Mouse (Mus musculus) MEL (cell line): Measurements from ENCODE around the gene Pabpc1l. TPM values are rescaled to one million over a fixed set of nuclear protein-coding genes. Genes with fewer than 3 reads are reported as not detected.

Experiments
- DNase-seq: peaks from one replicate; pipeline ENCODE4 v3.0.0; 2011; ENCODE audit warnings: low read depth, low spot score
- H3K27ac ChIP-seq: 2 replicates; pipeline ENCODE4 v1.5.1; 2012; ENCODE audit warnings: low read depth, mild to moderate bottlenecking, control low read depth, low read length, moderate library complexity; ENCODE audit not compliant: control insufficient read depth
- H3K27me3 ChIP-seq, 2 experiments: fragments of 150-350 bp in 1 of 2; sonication (generic) in 1 of 2; 2 replicates each; pipeline ENCODE4 v1.6.1; 2012; ENCODE audit warnings: low read length in 2 of 2, mild to moderate bottlenecking in 2 of 2, improper control_type of control experiment in 1 of 2, moderate library complexity in 1 of 2; ENCODE audit not compliant: insufficient read depth in 2 of 2, control insufficient read depth in 1 of 2
- H3K36me3 ChIP-seq, 2 experiments: 2 replicates each; pipeline ENCODE4 v1.6.1; 2012 to 2014; ENCODE audit warnings: low read length in 2 of 2, improper control_type of control experiment in 1 of 2, inconsistent platforms in 1 of 2, mild to moderate bottlenecking in 1 of 2; ENCODE audit not compliant: insufficient read depth in 2 of 2, control insufficient read depth in 1 of 2
- H3K4me1 ChIP-seq, 2 experiments: fragments of 150-350 bp in 1 of 2; sonication (generic) in 1 of 2; 2 replicates each; pipeline ENCODE4 v1.6.1; 2012; ENCODE audit warnings: low read length in 2 of 2, improper control_type of control experiment in 1 of 2, mild to moderate bottlenecking in 1 of 2; ENCODE audit not compliant: insufficient read depth in 2 of 2, control insufficient read depth in 1 of 2
- H3K4me3 ChIP-seq, 2 experiments: fragments of 150-350 bp in 1 of 2; sonication (generic) in 1 of 2; 2 replicates each; pipeline ENCODE4 v1.5.1; 2012; ENCODE audit warnings: low read depth in 2 of 2, low read length in 2 of 2, mild to moderate bottlenecking in 2 of 2, moderate library complexity in 2 of 2, control low read depth in 1 of 2, improper control_type of control experiment in 1 of 2; ENCODE audit not compliant: control insufficient read depth in 1 of 2, insufficient read depth in 1 of 2
- H3K79me2 ChIP-seq: 2 replicates; pipeline ENCODE4 v1.6.1; 2012; ENCODE audit warnings: mild to moderate bottlenecking, low read length, moderate library complexity; ENCODE audit not compliant: control insufficient read depth, poor library complexity, insufficient read depth
- H3K9ac ChIP-seq: 2 replicates; pipeline ENCODE4 v1.6.1; 2012; ENCODE audit warnings: low read depth, mild to moderate bottlenecking, control low read depth, low read length, moderate library complexity; ENCODE audit not compliant: control insufficient read depth, poor library complexity, severe bottlenecking
- H3K9me3 ChIP-seq: fragments of 150-350 bp; sonication (generic); replicated peaks from 2 replicates; pipeline ENCODE4 v1.6.1; 2012; ENCODE audit warnings: mild to moderate bottlenecking, low read length, improper control_type of control experiment, moderate library complexity; ENCODE audit not compliant: insufficient read depth
- BHLHE40 ChIP-seq: IDR thresholded peaks from 2 replicates; pipeline ENCODE4 v1.6.1; 2012; ENCODE audit warnings: low read depth, mild to moderate bottlenecking, inconsistent platforms, low read length, improper control_type of control experiment, borderline replicate concordance
- CHD1 ChIP-seq: IDR thresholded peaks from 2 replicates; pipeline ENCODE4 v1.6.1; 2012; ENCODE audit warnings: low read depth, mild to moderate bottlenecking, inconsistent platforms, low read length, improper control_type of control experiment
- CHD2 ChIP-seq: IDR thresholded peaks from 2 replicates; pipeline ENCODE4 v1.6.1; 2011; ENCODE audit warnings: low read length, improper control_type of control experiment
- CTCF ChIP-seq, 3 experiments: IDR thresholded peaks in 2 of 3; conservative IDR thresholded peaks in 1 of 3; 2 replicates each; pipeline ENCODE4 v1.5.1; 2011 to 2012; ENCODE audit warnings: low read length in 3 of 3, low read depth in 2 of 3, mild to moderate bottlenecking in 2 of 3, improper control_type of control experiment in 1 of 3, inconsistent platforms in 1 of 3, mixed read lengths in 1 of 3, moderate library complexity in 1 of 3; ENCODE audit not compliant: control insufficient read depth in 1 of 3, insufficient read depth in 1 of 3, poor library complexity in 1 of 3, severe bottlenecking in 1 of 3
- E2F4 ChIP-seq: IDR thresholded peaks from 2 replicates; pipeline ENCODE4 v1.6.1; 2011; ENCODE audit warnings: low read depth, low read length, improper control_type of control experiment, borderline replicate concordance
- ELF1 ChIP-seq: IDR thresholded peaks from 2 replicates; pipeline ENCODE4 v1.6.1; 2014; ENCODE audit warnings: low read depth, mild to moderate bottlenecking, inconsistent platforms, low read length, improper control_type of control experiment, moderate library complexity
- EP300 ChIP-seq, 2 experiments: IDR thresholded peaks; 2 replicates each; pipeline ENCODE4 v1.6.1; 2011; ENCODE audit warnings: improper control_type of control experiment in 2 of 2, low read length in 2 of 2, low read depth in 1 of 2, mild to moderate bottlenecking in 1 of 2
- ETS1 ChIP-seq: IDR thresholded peaks from 2 replicates; pipeline ENCODE4 v1.6.1; 2012; ENCODE audit warnings: low read depth, mild to moderate bottlenecking, inconsistent platforms, low read length, improper control_type of control experiment, moderate library complexity
- GABPA ChIP-seq: IDR thresholded peaks from 2 replicates; pipeline ENCODE4 v1.6.1; 2012; ENCODE audit warnings: low read depth, mild to moderate bottlenecking, inconsistent platforms, low read length, improper control_type of control experiment, moderate library complexity
- GATA1 ChIP-seq: IDR thresholded peaks from 2 replicates; pipeline ENCODE4 v1.6.1; 2011; ENCODE audit warnings: low read depth, low read length, improper control_type of control experiment
- HCFC1 ChIP-seq: IDR thresholded peaks from 2 replicates; pipeline ENCODE4 v1.6.1; 2012; ENCODE audit warnings: low read depth, mild to moderate bottlenecking, inconsistent platforms, low read length, improper control_type of control experiment, moderate library complexity
- JUND ChIP-seq: IDR thresholded peaks from 2 replicates; pipeline ENCODE4 v1.6.1; 2011; ENCODE audit warnings: low read depth, mild to moderate bottlenecking, improper control_type of control experiment, low read length
- KAT2A ChIP-seq: conservative IDR thresholded peaks from 2 replicates; pipeline ENCODE4 v1.6.1; 2012; ENCODE audit warnings: low read depth, low read length, improper control_type of control experiment, inconsistent platforms
- MAFK ChIP-seq: IDR thresholded peaks from 2 replicates; pipeline ENCODE4 v1.6.1; 2011; ENCODE audit warnings: low read depth, mild to moderate bottlenecking, low read length, improper control_type of control experiment, borderline replicate concordance
- MAX ChIP-seq: IDR thresholded peaks from 2 replicates; pipeline ENCODE4 v1.6.1; 2011; ENCODE audit warnings: low read length, improper control_type of control experiment
- MAZ ChIP-seq: IDR thresholded peaks from 2 replicates; pipeline ENCODE4 v1.6.1; 2012; ENCODE audit warnings: low read depth, mild to moderate bottlenecking, inconsistent platforms, low read length, improper control_type of control experiment
- MEF2A ChIP-seq: IDR thresholded peaks from 2 replicates; pipeline ENCODE4 v1.6.1; 2014; ENCODE audit warnings: low read depth, mild to moderate bottlenecking, inconsistent platforms, low read length, improper control_type of control experiment; ENCODE audit not compliant: poor library complexity, insufficient replicate concordance, severe bottlenecking; ENCODE audit errors: extremely low read depth
- MXI1 ChIP-seq: IDR thresholded peaks from 2 replicates; pipeline ENCODE4 v1.6.1; 2011; ENCODE audit warnings: mild to moderate bottlenecking, low read depth, low read length, improper control_type of control experiment
- MYB ChIP-seq: IDR thresholded peaks from 2 replicates; pipeline ENCODE4 v1.6.1; 2011; ENCODE audit warnings: mild to moderate bottlenecking, low read depth, low read length, improper control_type of control experiment
- MYC ChIP-seq: IDR thresholded peaks from 2 replicates; pipeline ENCODE4 v1.6.1; 2011; ENCODE audit warnings: low read depth, mild to moderate bottlenecking, low read length, improper control_type of control experiment, moderate library complexity
- NELFE ChIP-seq: IDR thresholded peaks from 2 replicates; pipeline ENCODE4 v1.6.1; 2011; ENCODE audit warnings: low read depth, low read length, improper control_type of control experiment
- NRF1 ChIP-seq: IDR thresholded peaks from 2 replicates; pipeline ENCODE4 v1.6.1; 2014; ENCODE audit warnings: low read depth, mild to moderate bottlenecking, inconsistent platforms, low read length, improper control_type of control experiment, moderate library complexity; ENCODE audit not compliant: poor library complexity, insufficient read depth, severe bottlenecking
- POLR2A ChIP-seq, 2 experiments: IDR thresholded peaks; 2 replicates each; pipeline ENCODE4 v1.6.1; 2011 to 2012; ENCODE audit warnings: low read length in 2 of 2, mild to moderate bottlenecking in 2 of 2, control low read depth in 1 of 2, improper control_type of control experiment in 1 of 2, low read depth in 1 of 2, moderate library complexity in 1 of 2; ENCODE audit not compliant: control insufficient read depth in 1 of 2, insufficient read depth in 1 of 2, poor library complexity in 1 of 2
- POLR2AphosphoS2 ChIP-seq: IDR thresholded peaks from 2 replicates; pipeline ENCODE4 v1.6.1; 2011; ENCODE audit warnings: low read length, improper control_type of control experiment
- POLR2AphosphoS5 ChIP-seq: IDR thresholded peaks from 2 replicates; pipeline ENCODE4 v1.6.1; 2012; ENCODE audit warnings: low read depth, borderline replicate concordance, mild to moderate bottlenecking, inconsistent platforms, low read length, moderate library complexity, mixed read lengths
- RAD21 ChIP-seq: IDR thresholded peaks from 2 replicates; pipeline ENCODE4 v1.6.1; 2011; ENCODE audit warnings: mild to moderate bottlenecking, low read depth, low read length, improper control_type of control experiment
- RCOR1 ChIP-seq: IDR thresholded peaks from 2 replicates; pipeline ENCODE4 v1.6.1; 2012; ENCODE audit warnings: low read depth, mild to moderate bottlenecking, inconsistent platforms, low read length, improper control_type of control experiment
- SMC3 ChIP-seq: IDR thresholded peaks from 2 replicates; pipeline ENCODE4 v1.6.1; 2011; ENCODE audit warnings: low read depth, low read length, improper control_type of control experiment
- TAL1 ChIP-seq: IDR thresholded peaks from 2 replicates; pipeline ENCODE4 v1.6.1; 2012; ENCODE audit warnings: mild to moderate bottlenecking, inconsistent platforms, low read length, moderate library complexity, mixed read lengths
- TBP ChIP-seq: IDR thresholded peaks from 2 replicates; pipeline ENCODE4 v1.8.0; 2011; ENCODE audit warnings: low read depth, low read length, improper control_type of control experiment
- TCF12 ChIP-seq: IDR thresholded peaks from 2 replicates; pipeline ENCODE4 v1.6.1; 2014; ENCODE audit warnings: low read depth, mild to moderate bottlenecking, inconsistent platforms, low read length, improper control_type of control experiment, moderate library complexity
- UBTF ChIP-seq: IDR thresholded peaks from 2 replicates; pipeline ENCODE4 v1.6.1; 2012; ENCODE audit warnings: low read depth, mild to moderate bottlenecking, inconsistent platforms, low read length, improper control_type of control experiment, moderate library complexity, borderline replicate concordance; ENCODE audit not compliant: insufficient read depth
- USF1 ChIP-seq: IDR thresholded peaks from 2 replicates; pipeline ENCODE4 v1.6.1; 2014; ENCODE audit warnings: low read depth, mild to moderate bottlenecking, inconsistent platforms, low read length, improper control_type of control experiment, moderate library complexity
- USF2 ChIP-seq, 2 experiments: IDR thresholded peaks; 2 replicates each; pipeline ENCODE4 v1.6.1; 2011 to 2012; ENCODE audit warnings: improper control_type of control experiment in 2 of 2, low read length in 2 of 2, borderline replicate concordance in 1 of 2, inconsistent platforms in 1 of 2, low read depth in 1 of 2, mild to moderate bottlenecking in 1 of 2; ENCODE audit not compliant: insufficient read depth in 1 of 2
- ZC3H11A ChIP-seq: IDR thresholded peaks from 2 replicates; pipeline ENCODE4 v1.6.1; 2012; ENCODE audit warnings: low read depth, mild to moderate bottlenecking, inconsistent platforms, low read length, improper control_type of control experiment
- ZKSCAN1 ChIP-seq: IDR thresholded peaks from 2 replicates; pipeline ENCODE4 v1.6.1; 2012; ENCODE audit warnings: low read depth, mild to moderate bottlenecking, inconsistent platforms, low read length, improper control_type of control experiment, moderate library complexity
- ZMIZ1 ChIP-seq: IDR thresholded peaks from 2 replicates; pipeline ENCODE4 v1.6.1; 2012; ENCODE audit warnings: low read depth, mild to moderate bottlenecking, inconsistent platforms, low read length, improper control_type of control experiment, moderate library complexity
- polyA plus RNA-seq, 2 experiments: library from polyadenylated mRNA; stranded (reverse) in 1 of 2; unstranded in 1 of 2; fragments of >175 nt in 1 of 2; fragments of >200 nt in 1 of 2; gene quantifications; 2 replicates each; pipeline versions ENCODE4 v1.2.1 to v1.2.4; 2012; ENCODE audit warnings: low replicate concordance in 2 of 2, low read depth in 1 of 2; ENCODE audit not compliant: insufficient read length in 2 of 2, insufficient read depth in 1 of 2, missing spikeins in 1 of 2
- total RNA-seq: library from RNA; depleted of rRNA; stranded (reverse); fragments of 300-350 nt; gene quantifications from 2 replicates; pipeline ENCODE4 v1.2.3, GENCODE M21; 2012

Pabpc1l gene
- total and polyA plus RNA-seq, 3 experiments = 0.27 to 0.40 TPM; not detected in 1

DNA sequence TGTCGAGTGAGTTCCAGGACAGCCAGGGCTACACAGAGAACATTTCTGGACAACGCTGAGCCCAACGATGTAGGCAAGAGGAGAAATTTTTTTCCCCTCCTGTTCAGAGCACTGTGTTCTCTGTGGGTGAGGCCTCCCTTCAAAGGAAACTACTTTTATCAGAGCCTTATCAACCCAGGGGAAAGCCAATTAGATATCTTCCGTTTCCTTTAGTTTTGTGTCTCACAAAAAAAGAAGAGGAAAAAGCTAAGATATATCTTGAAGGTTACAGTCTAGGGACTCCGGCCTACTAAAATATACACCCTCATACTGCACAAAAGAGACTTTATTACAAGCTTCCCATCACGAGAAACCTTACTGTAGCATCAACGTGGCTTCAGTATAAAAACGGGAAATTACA, 38.0 kb upstream of the Pabpc1l start:
- Histone ChIP-seq H3K9ac (peak overlapping the region; percentile 73), H3K4me1 (peaks cover 4 to 25% of the 10 kb centered on the region in 2 experiments; a peak in 3 of 4 replicates), H3K4me3 (peak overlapping the region; percentile 5 to 44), H3K27ac (peak overlapping the region; percentile 96), H3K36me3 (peaks cover 0 to 21% of the 10 kb centered on the region in 2 experiments; a peak in 2 of 4 replicates), H3K79me2 (no peaks in the 10 kb centered on the region), H3K27me3 (no peaks in the 10 kb centered on the region), H3K9me3 (no peaks in the 10 kb centered on the region)
- peak; percentile 78 for DNase-seq
- TF ChIP-seq TAL1 (no peak), NELFE (peak; percentile 81), EP300 (IDR thresholded peaks at IDR 0.05; ENCODE audit: low read depth in 1 of 2, low read length in 2 of 2) (peak; percentile 79 to 84), UBTF (no peak), MXI1 (peak; percentile 75), RAD21 (no peak), ZKSCAN1 (no peak), ZC3H11A (no peak), USF2 (IDR thresholded peaks at IDR 0.05; ENCODE audit: borderline replicate concordance in 1 of 2, insufficient read depth in 1 of 2, low read depth in 1 of 2, low read length in 2 of 2) (no peak), POLR2A (IDR thresholded peaks at IDR 0.05; ENCODE audit: control insufficient read depth in 1 of 2, insufficient read depth in 1 of 2, low read depth in 1 of 2, low read length in 2 of 2, poor library complexity in 1 of 2) (peak; percentile 38 to 73; a peak in 3 of 4 replicates), HCFC1 (peak; percentile 68), ETS1 (peak; percentile 74), BHLHE40 (no peak), SMC3 (no peak), CHD2 (no peak; the same call in 1 of the 2 replicates), MAFK (no peak), MYB (0 out of 2 replicates have a peak, but pooled peaks have one; percentile 20), ZMIZ1 (no peak), KAT2A (peak; percentile 39; the same call in 1 of the 2 replicates), RCOR1 (peak; percentile 66), MYC (peak; percentile 75), TBP (peak; percentile 88), MAX (peak; percentile 39; the same call in 1 of the 2 replicates), MEF2A (no peak), MAZ (peak; percentile 57; the same call in 1 of the 2 replicates), NRF1 (no peak), TCF12 (peak; percentile 52; the same call in 1 of the 2 replicates), POLR2AphosphoS5 (no peak), POLR2AphosphoS2 (peak; percentile 76), JUND (no peak), USF1 (no peak), GATA1 (peak; percentile 96), GABPA (no peak), CHD1 (0 out of 2 replicates have a peak, but pooled peaks have one; percentile 46), CTCF (IDR thresholded peaks at IDR 0.05 in 2 of 3, conservative IDR thresholded peaks at IDR 0.05 in 1 of 3; ENCODE audit: control insufficient read depth in 1 of 3, insufficient read depth in 1 of 3, low read depth in 2 of 3, low read length in 3 of 3, poor library complexity in 1 of 3, severe bottlenecking in 1 of 3) (no peak), E2F4 (no peak), ELF1 (0 out of 2 replicates have a peak, but pooled peaks have one; percentile 25)
